Mouse (Mus musculus) E14TG2a.4 (cell line): ENCODE data around the gene Gcm1.

ENCODE experiments used
- CTCF ChIP-seq: conservative IDR thresholded peaks from 2 replicates; pipeline ENCODE4 v1.5.1; 2014; ENCODE audit warnings: low read length
- NANOG ChIP-seq: IDR thresholded peaks from 2 replicates; pipeline ENCODE4 v1.6.1; 2014; ENCODE audit warnings: borderline replicate concordance, low read length, mixed read lengths
- POU5F1 ChIP-seq: IDR thresholded peaks from 2 replicates; pipeline ENCODE4 v1.6.1; 2014; ENCODE audit warnings: low read length, borderline replicate concordance

GRCm38 (mm10) chr9:78107582-78107911 lies 55.8 kb downstream of the Gcm1 start:
- no peak for TF ChIP-seq CTCF
- TF ChIP-seq NANOG, result no peak
- no peak for TF ChIP-seq POU5F1
